Mouse (Mus musculus): ENCODE data around the gene Tbck. TPM values are rescaled to one million over a fixed set of nuclear protein-coding genes. Genes with fewer than 3 reads are reported as not detected.

The Tbck gene
- total RNA-seq, 2 experiments from 2014 or later = 33.1 to 33.7 TPM

GRCm38 (mm10) chr3:132747766-132748165, 63.8 kb downstream of the Tbck start:
- DNase-seq (ENCODE audit: low spot score in 2 of 2) = no peak
- intact Hi-C loops (cut with DNase I) = loop anchor here (2.0 to 5.0 kb wide), 2 partner anchors 339 to 525 kb away; no protein-coding TSS in a partner anchor

GRCm38 (mm10) chr3:132748750-132749149, 64.8 kb downstream of the Tbck start:
- intact Hi-C loops (cut with DNase I) = loop anchor here (5.0 kb wide), 1 partner anchor 524 kb away; no protein-coding TSS in a partner anchor
- DNase-seq (ENCODE audit: low spot score in 2 of 2) = peak in 1 of 2 experiments; percentile 3

GRCm38 (mm10) chr3:132752772-132753171, 68.8 kb downstream of the Tbck start:
- intact Hi-C loops (cut with DNase I) = loop anchor here (10.0 kb wide), 1 partner anchor 202 kb away; the partner anchor contains the start of gene Npnt
- DNase-seq (ENCODE audit: low spot score in 2 of 2) = no peak

- intact Hi-C loops (cut with DNase I) = loop anchor here (10.0 kb wide), 1 partner anchor 199 kb away; the partner anchor contains the start of gene Npnt
- DNase-seq (ENCODE audit: low spot score in 2 of 2) = no peak
These were observed 72.3 kb downstream of the Tbck start for GRCm38 (mm10) chr3:132756274-132756673.

- DNase-seq (ENCODE audit: low spot score in 2 of 2) = no peak
- intact Hi-C loops (cut with DNase I) = no loop called here
These were observed 82.2 kb downstream of the Tbck start for GRCm38 (mm10) chr3:132766033-132766726.

GRCm38 (mm10) chr3:132772054-132772453, 88.1 kb downstream of the Tbck start:
- intact Hi-C loops (cut with DNase I) = no loop called here
- no peak for DNase-seq (ENCODE audit: low spot score in 2 of 2)

GRCm38 (mm10) chr3:132776686-132777085, 92.7 kb downstream of the Tbck start:
- intact Hi-C loops (cut with DNase I) = no loop called here

GRCm38 (mm10) chr3:132781103-132781502, 97.2 kb downstream of the Tbck start:
- intact Hi-C loops (cut with DNase I) = no loop called here

More at GRCm38 (mm10) chr3:132776686-132777085, 92.7 kb downstream of the Tbck start:
- DNase-seq (ENCODE audit: low spot score in 2 of 2) = no peak

GRCm38 (mm10) chr3:132783087-132783486, 99.1 kb downstream of the Tbck start:
- DNase-seq (ENCODE audit: low spot score in 2 of 2) = no peak
- intact Hi-C loops (cut with DNase I) = no loop called here

More at GRCm38 (mm10) chr3:132781103-132781502, 97.2 kb downstream of the Tbck start:
- DNase-seq (ENCODE audit: low spot score in 2 of 2) = no peak

- DNase-seq (ENCODE audit: low spot score in 2 of 2) = no peak
- intact Hi-C loops (cut with DNase I) = no loop called here
These were observed 100.8 kb downstream of the Tbck start for GRCm38 (mm10) chr3:132784732-132785131.

- intact Hi-C loops (cut with DNase I) = no loop called here
- no peak for DNase-seq (ENCODE audit: low spot score in 2 of 2)
These were observed 102.7 kb downstream of the Tbck start for GRCm38 (mm10) chr3:132786690-132787089.

GRCm38 (mm10) chr3:132787775-132788174, 103.8 kb downstream of the Tbck start:
- no peak for DNase-seq (ENCODE audit: low spot score in 2 of 2)
- intact Hi-C loops (cut with DNase I) = no loop called here

- intact Hi-C loops (cut with DNase I) = no loop called here
- no peak for DNase-seq (ENCODE audit: low spot score in 2 of 2)
These were observed 107.2 kb downstream of the Tbck start for GRCm38 (mm10) chr3:132791140-132791539.

GRCm38 (mm10) chr3:132800196-132800595, 116.3 kb downstream of the Tbck start:
- no peak for DNase-seq (ENCODE audit: low spot score in 2 of 2)
- intact Hi-C loops (cut with DNase I) = no loop called here

- no peak for DNase-seq (ENCODE audit: low spot score in 2 of 2)
- intact Hi-C loops (cut with DNase I) = no loop called here
These were observed 118.0 kb downstream of the Tbck start for GRCm38 (mm10) chr3:132801910-132802309.

GRCm38 (mm10) chr3:132807888-132808579, 124.1 kb downstream of the Tbck start:
- intact Hi-C loops (cut with DNase I) = no loop called here
- no peak for DNase-seq (ENCODE audit: low spot score in 2 of 2)

GRCm38 (mm10) chr3:132808951-132809350, 125.0 kb downstream of the Tbck start:
- DNase-seq (ENCODE audit: low spot score in 2 of 2) = peak in 1 of 2 experiments; percentile 19
- intact Hi-C loops (cut with DNase I) = no loop called here

GRCm38 (mm10) chr3:132811791-132812190, 127.8 kb downstream of the Tbck start:
- intact Hi-C loops (cut with DNase I) = no loop called here
- DNase-seq (ENCODE audit: low spot score in 2 of 2) = no peak

GRCm38 (mm10) chr3:132812356-132812755, 128.4 kb downstream of the Tbck start:
- intact Hi-C loops (cut with DNase I) = no loop called here
- no peak for DNase-seq (ENCODE audit: low spot score in 2 of 2)

GRCm38 (mm10) chr3:132813147-132813546, 129.2 kb downstream of the Tbck start:
- intact Hi-C loops (cut with DNase I) = no loop called here

More at GRCm38 (mm10) chr3:132813147-132813546, 129.2 kb downstream of the Tbck start:
- DNase-seq (ENCODE audit: low spot score in 2 of 2) = no peak
